Mouse (Mus musculus): ENCODE results near the gene Zc3h12d.

- TF ChIP-seq CTCF (IDR thresholded peaks at IDR 0.05; ENCODE audit: low read depth) (no peak), EP300 (optimal IDR thresholded peaks at IDR 0.05) (no peak)
These were observed 7.5 kb upstream of the Zc3h12d start for GRCm38 (mm10) chr10:7824663-7825280.

Data from stomach, postnatal 0 days (tissue).